Mouse (Mus musculus) liver, embryonic 14.5 days (tissue): ENCODE data around the gene Fxr2. TPM values are rescaled to one million over a fixed set of nuclear protein-coding genes. Genes with fewer than 3 reads are reported as not detected.

Source experiments
- ATAC-seq: fragments of 200-750 bp; cut with Nextera tagmentation; 2 replicates; pipeline ENCODE4 v1.8.0; 2017; ENCODE audit warnings: moderate number of reproducible peaks, mild to moderate bottlenecking, moderate library complexity; ENCODE audit not compliant: insufficient read depth
- DNase-seq, 3 experiments: peaks; one replicate each; pipeline ENCODE4 v3.0.0-alpha.2; 2012 to 2013; ENCODE audit warnings: low read depth in 3 of 3, low spot score in 3 of 3
- H3K27ac ChIP-seq: fragments of 300-500 bp; sonication (generic); 2 replicates; pipeline ENCODE4 v1.5.1; 2014; ENCODE audit warnings: moderate library complexity, mild to moderate bottlenecking, control low read depth, inconsistent platforms
- H3K27me3 ChIP-seq: fragments of 300-500 bp; sonication (generic); 2 replicates; pipeline ENCODE4 v1.6.1; 2014; ENCODE audit warnings: mild to moderate bottlenecking, low read length, moderate library complexity; ENCODE audit not compliant: control insufficient read depth, insufficient read depth
- H3K36me3 ChIP-seq: fragments of 300-500 bp; sonication (generic); replicated peaks from 2 replicates; pipeline ENCODE4 v1.6.1; 2014; ENCODE audit warnings: low read depth; ENCODE audit not compliant: control insufficient read depth, insufficient read depth
- H3K4me1 ChIP-seq, 2 experiments: fragments of 200-500 bp in 1 of 2; fragments of 300-500 bp in 1 of 2; sonication (generic) in 1 of 2; replicated peaks; 2 replicates each; pipeline ENCODE4 v1.6.1; 2012 to 2014; ENCODE audit warnings: antibody characterized with exemption in 1 of 2, inconsistent platforms in 1 of 2, low read length in 1 of 2; ENCODE audit not compliant: control insufficient read depth in 2 of 2, insufficient read depth in 2 of 2
- H3K4me2 ChIP-seq: fragments of 300-500 bp; sonication (generic); 2 replicates; pipeline ENCODE4 v1.6.1; 2014; ENCODE audit warnings: low read depth, mild to moderate bottlenecking, control low read depth, moderate library complexity
- H3K4me3 ChIP-seq, 2 experiments: fragments of 200-500 bp in 1 of 2; fragments of 300-500 bp in 1 of 2; sonication (generic) in 1 of 2; 2 replicates each; pipeline ENCODE4 v1.5.1; 2012 to 2014; ENCODE audit warnings: low read depth in 2 of 2, low read length in 2 of 2, mild to moderate bottlenecking in 2 of 2, control low read depth in 1 of 2, inconsistent platforms in 1 of 2, moderate library complexity in 1 of 2; ENCODE audit not compliant: insufficient read depth in 1 of 2
- H3K9ac ChIP-seq: fragments of 300-500 bp; sonication (generic); replicated peaks from 2 replicates; pipeline ENCODE4 v1.6.1; 2014; ENCODE audit warnings: mild to moderate bottlenecking, control low read depth, moderate library complexity
- H3K9me3 ChIP-seq: fragments of 300-500 bp; sonication (generic); 2 replicates; pipeline ENCODE4 v1.6.1; 2016; ENCODE audit warnings: low read length, mixed read lengths; ENCODE audit not compliant: control insufficient read depth
- CTCF ChIP-seq: IDR thresholded peaks from 2 replicates; pipeline ENCODE4 v1.5.1; 2016; ENCODE audit warnings: antibody characterized with exemption, low read depth, control low read depth
- EP300 ChIP-seq: IDR thresholded peaks from 2 replicates; pipeline ENCODE4 v1.6.1; 2016; ENCODE audit warnings: antibody characterized with exemption, low read depth
- WGBS: fragments of 180-500 bp; shearing (Covaris S2); extraction: QIAGEN DNeasy Blood & Tissue Kit; methylation state at CpG from one replicate; pipeline ENCODE4 v1.1.7; 2014; ENCODE audit not compliant: insufficient replicate concordance; 5-methylcytosine and 5-hydroxymethylcytosine counted together
- polyA plus RNA-seq, 2 experiments: library from polyadenylated mRNA; depleted of rRNA in 1 of 2; stranded (reverse) in 1 of 2; unstranded in 1 of 2; fragments of >200 nt; fragmentation: Nextera tagmentation in 1 of 2; extraction: Ambion mirVana in 1 of 2; gene quantifications; 2 replicates each; pipeline versions ENCODE4 v1.2.1 to v1.2.3; 2012 to 2014

Gene Fxr2
- polyA plus RNA-seq, 2 experiments: 5.4 to 21.7 TPM

GRCm38 (mm10) chr11:69685526-69686148, 52.8 kb downstream of the Fxr2 start, which contains the start of gene Tnfsf13:
Tnfsf13 (minus strand) TSS chr11:69685784.
- 67% methylated on average over 10 of the region's 10 CpGs for WGBS
- ATAC-seq (no peak), DNase-seq (no peak)
- Histone ChIP-seq H3K27ac (no peak within 1 kb of the TSS), H3K4me1 (peaks cover 5 to 21% of the 10 kb centered on the region in 2 experiments; a peak in 3 of 4 replicates), H3K27me3 (no peaks in the 10 kb centered on the region), H3K4me2 (no peak within 1 kb of the TSS), H3K9ac (no peak within 1 kb of the TSS), H3K36me3 (no peaks in the 10 kb centered on the region), H3K9me3 (no peaks in the 10 kb centered on the region), H3K4me3 (no peak within 1 kb of the TSS)
- TF ChIP-seq CTCF (no peak), EP300 (no peak)

DNA sequence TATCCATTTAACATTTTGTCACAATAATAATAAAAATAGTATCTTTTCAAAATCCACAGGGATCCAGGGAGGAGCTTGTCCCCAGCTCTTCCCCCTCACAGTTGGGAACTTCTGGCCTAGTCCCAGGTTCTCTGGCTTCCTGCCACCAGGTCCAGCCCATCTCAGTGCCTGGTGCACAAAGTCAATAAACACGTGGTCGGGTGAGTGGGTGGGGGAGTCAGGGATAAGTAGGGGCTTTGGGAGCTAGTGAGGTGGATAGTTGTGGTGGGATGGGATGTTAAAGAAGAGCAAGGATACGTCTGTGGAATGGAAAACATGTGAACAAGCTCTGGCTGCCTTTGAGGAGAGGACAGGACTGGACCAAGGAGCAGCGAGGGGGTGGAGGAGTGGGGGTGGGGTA, 53.6 kb downstream of the Fxr2 start:
- TF ChIP-seq CTCF (no peak), EP300 (no peak)
- Histone ChIP-seq H3K4me2 (no peak overlapping the region), H3K27ac (no peak overlapping the region)

GRCm38 (mm10) chr11:69687061-69687460, 54.3 kb downstream of the Fxr2 start:
- 66% methylated on average over 5 of the region's 5 CpGs for WGBS
- H3K4me3 ChIP-seq: no peak overlapping the region
- H3K27ac ChIP-seq: no peak overlapping the region
- no peaks in the 10 kb centered on the region for H3K36me3 ChIP-seq
- peaks cover 2 to 18% of the 10 kb centered on the region in 2 experiments; a peak in 2 of 4 replicates for H3K4me1 ChIP-seq
- no peak for TF ChIP-seq CTCF
- TF ChIP-seq EP300: no peak
- no peak for DNase-seq
- no peak for ATAC-seq
- no peak overlapping the region for H3K4me2 ChIP-seq
- no peaks in the 10 kb centered on the region for H3K27me3 ChIP-seq
- no peaks in the 10 kb centered on the region for H3K9me3 ChIP-seq
- no peak overlapping the region for H3K9ac ChIP-seq

More for the DNA sequence above, 53.6 kb downstream of the Fxr2 start:
- peaks cover 2 to 17% of the 10 kb centered on the region in 2 experiments; a peak in 2 of 4 replicates for H3K4me1 ChIP-seq
- 36% methylated on average over 4 of the region's 4 CpGs for WGBS
- no peak overlapping the region for H3K9ac ChIP-seq
- DNase-seq: peak in 1 of 3 experiments; percentile 34
- no peaks in the 10 kb centered on the region for H3K9me3 ChIP-seq
- H3K27me3 ChIP-seq: no peaks in the 10 kb centered on the region
- H3K36me3 ChIP-seq: no peaks in the 10 kb centered on the region
- ATAC-seq: no peak
- no peak overlapping the region for H3K4me3 ChIP-seq

DNA sequence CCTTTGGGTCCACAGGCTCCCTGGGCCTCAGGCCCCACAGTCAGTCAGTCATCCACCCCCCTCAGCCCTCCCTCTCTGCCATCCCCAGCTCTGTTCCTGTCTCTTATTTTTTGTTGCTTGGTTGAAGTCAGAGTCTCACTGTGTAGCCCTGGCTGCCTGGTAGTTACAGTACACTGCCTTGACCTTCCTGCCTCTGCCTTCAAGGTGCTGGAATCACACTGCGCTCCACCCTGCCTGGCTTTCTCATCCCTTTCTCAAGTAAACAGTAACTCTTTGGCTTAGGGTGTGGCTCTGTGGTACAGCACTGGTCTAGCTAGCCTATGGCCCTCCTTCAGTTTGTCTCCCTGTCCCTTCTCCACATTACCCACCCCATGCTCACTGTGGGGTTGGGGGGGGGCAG, 57.1 kb downstream of the Fxr2 start:
- ATAC-seq (no peak), DNase-seq (no peak)
- Histone ChIP-seq H3K36me3 (no peaks in the 10 kb centered on the region), H3K4me1 (peaks cover 0 to 18% of the 10 kb centered on the region in 2 experiments; a peak in 2 of 4 replicates), H3K4me2 (no peak overlapping the region), H3K27ac (no peak overlapping the region), H3K4me3 (no peak overlapping the region), H3K9me3 (no peaks in the 10 kb centered on the region), H3K27me3 (no peaks in the 10 kb centered on the region), H3K9ac (no peak overlapping the region)
- TF ChIP-seq EP300 (no peak), CTCF (no peak)
- WGBS: 85% methylated on average over 1 of the region's 1 CpGs

GRCm38 (mm10) chr11:69692196-69692811, 59.5 kb downstream of the Fxr2 start:
- Histone ChIP-seq H3K36me3 (no peaks in the 10 kb centered on the region), H3K27ac (no peak overlapping the region), H3K9me3 (no peaks in the 10 kb centered on the region), H3K4me1 (peaks cover 0 to 9% of the 10 kb centered on the region in 2 experiments; a peak in 2 of 4 replicates), H3K4me3 (no peak overlapping the region), H3K4me2 (no peak overlapping the region), H3K27me3 (no peaks in the 10 kb centered on the region), H3K9ac (no peak overlapping the region)
- TF ChIP-seq CTCF: no peak
- 0 out of 2 replicates have a peak, but pooled peaks have one; percentile 13 for TF ChIP-seq EP300
- WGBS: 25% methylated on average over 9 of the region's 9 CpGs
- ATAC-seq: no peak
- no peak for DNase-seq
